Mouse (Mus musculus): Measurements from ENCODE around the gene Dnah7a. TPM values are rescaled to one million over a fixed set of nuclear protein-coding genes. Genes with fewer than 3 reads are reported as not detected.
"Not testable (repeated sequence)": the region's sequence is repeated elsewhere in the genome, so short reads cannot be mapped to it uniquely, and the experiment has no call there.

Dnah7a gene
- not detected for total RNA-seq (2021)
- long read RNA-seq, experiment 1: 0 reads
- long read RNA-seq, experiment 2: 0 reads

DNA sequence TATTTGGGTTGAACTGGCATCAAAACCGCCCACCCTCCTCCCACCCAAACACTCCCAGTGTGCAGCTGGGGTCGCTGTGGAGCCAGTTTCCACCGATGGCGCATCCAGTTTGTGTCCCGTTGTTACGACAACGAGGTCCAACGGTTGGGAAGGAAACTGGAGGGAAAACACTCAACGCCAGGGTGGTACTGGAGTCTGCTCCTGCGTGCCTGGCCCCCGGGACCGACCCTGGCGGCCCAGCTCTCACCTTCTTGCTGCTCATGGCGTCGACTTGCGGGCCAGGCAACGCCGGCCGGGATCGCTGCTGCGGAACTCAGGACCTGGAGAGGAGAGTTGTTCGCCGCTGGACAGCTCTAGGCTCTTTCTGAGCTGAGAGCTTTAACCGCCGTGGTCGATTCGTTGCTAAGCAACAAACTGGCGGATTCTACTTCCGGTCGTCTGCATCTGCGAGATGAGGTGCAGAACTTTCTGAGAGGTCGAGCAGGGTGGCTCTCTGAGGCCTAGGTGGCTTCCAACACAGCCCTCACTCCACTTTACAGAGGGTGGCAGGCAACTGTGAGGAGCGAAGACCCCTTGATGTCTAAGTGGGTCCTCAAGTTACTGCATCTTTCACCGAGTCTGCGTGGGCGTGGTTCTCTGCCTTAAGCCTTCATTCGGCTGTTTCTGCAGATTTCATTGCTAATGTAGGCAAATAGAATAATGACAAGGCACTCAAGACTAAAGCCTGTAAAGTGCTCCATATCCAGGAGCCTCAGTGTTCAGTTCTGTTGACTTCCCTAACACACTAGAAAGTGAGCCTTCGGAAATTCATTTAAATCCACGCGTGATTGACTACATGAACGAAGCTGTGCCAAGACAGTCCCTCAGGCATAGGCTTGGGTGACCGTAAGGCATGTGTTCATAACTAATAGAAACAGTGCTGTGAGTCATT lies at the start of gene Dnah7a:
TSS of gene Dnah7a (minus strand) at position 354 of the 931 bp plus-strand sequence.
- peak; percentile 13 for DNase-seq
- intact Hi-C loops (cut with DNase I; ENCODE audit: low total_unique reads): no loop called here

DNA sequence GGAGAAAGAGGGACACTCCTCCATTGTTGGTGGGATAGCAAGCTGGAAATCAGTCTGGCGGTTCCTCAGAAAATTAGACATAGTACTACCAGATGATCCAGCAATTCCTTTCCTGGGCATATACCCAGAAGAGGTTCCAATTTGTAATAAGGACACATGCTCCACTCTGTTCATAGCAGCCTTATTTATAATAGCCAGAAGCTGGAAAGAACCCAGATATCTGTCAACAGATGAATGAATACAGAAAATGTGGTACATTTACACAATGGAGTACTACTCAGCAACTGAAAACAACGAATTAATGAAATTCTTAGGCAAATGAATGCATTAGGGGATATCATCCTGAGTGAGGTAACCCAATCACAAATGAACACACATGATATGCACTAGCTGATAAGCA lies 46.9 kb upstream of the Dnah7a start:
- intact Hi-C loops (cut with DNase I; ENCODE audit: low total_unique reads); DNase-seq: not testable (repeated sequence)

DNA sequence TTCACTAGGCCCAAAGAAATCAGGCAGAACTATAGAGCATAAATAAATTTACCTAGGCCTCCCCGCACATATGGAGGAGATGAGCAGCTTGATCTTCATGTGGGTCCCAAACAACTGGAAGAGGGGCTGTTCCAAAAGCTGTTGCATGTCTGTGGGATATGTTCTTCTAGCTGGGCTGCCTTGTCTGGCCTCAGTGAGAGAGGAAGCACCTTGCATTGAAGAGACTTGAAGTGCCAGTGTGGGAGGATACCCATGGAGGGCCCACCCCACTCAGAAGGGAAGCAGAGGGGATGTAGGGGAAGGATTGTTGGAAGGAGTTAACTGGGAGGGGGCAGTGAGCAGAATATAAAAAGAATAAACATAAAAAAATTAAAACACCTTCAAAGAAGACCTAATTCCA lies 44.6 kb upstream of the Dnah7a start:
- intact Hi-C loops (cut with DNase I; ENCODE audit: low total_unique reads): no loop called here

DNA sequence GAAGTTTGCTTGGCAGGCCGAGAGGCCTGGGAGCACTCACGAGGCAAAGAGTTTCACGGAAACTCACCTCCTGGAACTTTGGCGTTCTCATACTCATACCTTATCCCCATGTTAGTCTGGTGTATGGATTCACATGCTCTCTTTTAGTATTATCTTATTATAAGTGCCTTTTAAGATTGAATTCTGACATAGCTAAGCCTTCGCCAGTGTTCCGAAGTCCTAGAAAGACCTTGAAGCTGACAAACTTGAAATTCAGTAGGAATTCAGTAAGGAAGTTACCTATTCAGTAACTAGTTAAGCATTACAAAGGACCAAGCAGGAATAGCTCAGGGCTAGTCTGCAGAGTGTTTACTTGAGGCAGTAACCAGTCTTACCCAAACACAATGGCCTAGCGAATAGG lies 44.1 kb upstream of the Dnah7a start:
- DNase-seq; intact Hi-C loops (cut with DNase I; ENCODE audit: low total_unique reads): not testable (repeated sequence)

More for the DNA sequence above, 44.6 kb upstream of the Dnah7a start:
- DNase-seq: no peak

DNA sequence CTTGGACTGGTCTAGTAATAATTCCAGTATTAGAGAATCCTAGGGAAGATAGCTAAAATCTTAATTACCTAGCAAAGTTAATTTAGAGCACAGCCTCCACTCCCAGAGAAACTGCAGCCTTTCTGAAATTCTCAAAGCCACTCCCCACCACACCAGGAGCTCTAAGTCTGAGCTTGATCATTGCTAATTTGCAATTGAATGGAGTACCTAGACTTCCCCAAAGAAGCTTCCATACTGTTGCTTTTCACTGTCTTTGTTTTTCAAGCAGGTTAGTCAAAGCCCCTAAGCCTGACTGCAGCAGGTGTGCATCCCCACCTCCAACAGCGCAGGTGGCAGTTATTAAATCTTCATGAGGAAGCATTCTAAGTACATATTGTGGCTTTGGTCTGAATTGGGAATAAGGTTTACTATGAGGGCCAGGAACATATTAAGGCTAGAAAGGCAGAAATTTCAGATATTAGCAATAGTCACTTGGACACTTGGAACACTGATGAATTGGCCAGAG lies 43.3 kb upstream of the Dnah7a start:
- DNase-seq; intact Hi-C loops (cut with DNase I; ENCODE audit: low total_unique reads): not testable (repeated sequence)

DNA sequence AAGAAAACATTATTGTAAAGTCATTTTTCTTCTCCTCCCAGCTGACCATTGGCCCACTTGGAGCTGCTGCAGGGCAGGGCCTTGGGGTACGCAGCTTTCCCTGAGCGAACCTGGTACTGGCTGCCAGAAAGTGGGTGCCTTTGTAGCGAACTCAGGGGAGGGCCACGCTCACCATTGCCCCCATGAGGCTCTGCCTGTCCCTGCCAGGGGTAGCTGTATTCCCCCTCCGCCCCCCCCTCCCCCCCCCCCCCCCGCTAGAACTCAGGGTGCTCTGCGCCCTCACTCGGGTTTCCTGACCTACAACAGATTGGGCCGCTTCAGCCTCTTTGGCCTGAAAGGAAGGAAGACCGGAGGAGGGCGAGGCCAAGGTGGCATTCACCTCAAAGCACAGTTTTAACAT lies 42.0 kb upstream of the Dnah7a start:
- no peak for DNase-seq
- intact Hi-C loops (cut with DNase I; ENCODE audit: low total_unique reads): no loop called here

DNA sequence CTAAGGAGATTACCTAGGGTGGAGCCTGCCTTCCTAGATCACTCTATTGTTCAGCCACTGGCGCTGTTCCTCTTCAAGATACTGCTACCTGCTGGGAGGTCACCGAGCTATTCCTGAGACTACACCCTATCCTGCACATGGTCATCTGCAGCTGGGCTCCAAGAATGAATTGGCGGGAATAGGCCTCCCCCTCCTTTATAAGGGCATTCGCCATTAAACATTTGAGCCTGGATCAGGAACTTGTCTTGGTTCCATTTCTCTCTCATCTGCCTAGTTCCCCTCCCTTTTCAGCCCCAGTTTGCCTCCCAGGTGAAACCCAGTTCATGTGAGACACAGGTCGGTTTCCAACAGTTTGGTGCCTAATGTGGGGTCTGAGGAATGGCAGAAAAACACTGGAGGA lies 39.4 kb upstream of the Dnah7a start:
- intact Hi-C loops (cut with DNase I; ENCODE audit: low total_unique reads): no loop called here
- no peak for DNase-seq

DNA sequence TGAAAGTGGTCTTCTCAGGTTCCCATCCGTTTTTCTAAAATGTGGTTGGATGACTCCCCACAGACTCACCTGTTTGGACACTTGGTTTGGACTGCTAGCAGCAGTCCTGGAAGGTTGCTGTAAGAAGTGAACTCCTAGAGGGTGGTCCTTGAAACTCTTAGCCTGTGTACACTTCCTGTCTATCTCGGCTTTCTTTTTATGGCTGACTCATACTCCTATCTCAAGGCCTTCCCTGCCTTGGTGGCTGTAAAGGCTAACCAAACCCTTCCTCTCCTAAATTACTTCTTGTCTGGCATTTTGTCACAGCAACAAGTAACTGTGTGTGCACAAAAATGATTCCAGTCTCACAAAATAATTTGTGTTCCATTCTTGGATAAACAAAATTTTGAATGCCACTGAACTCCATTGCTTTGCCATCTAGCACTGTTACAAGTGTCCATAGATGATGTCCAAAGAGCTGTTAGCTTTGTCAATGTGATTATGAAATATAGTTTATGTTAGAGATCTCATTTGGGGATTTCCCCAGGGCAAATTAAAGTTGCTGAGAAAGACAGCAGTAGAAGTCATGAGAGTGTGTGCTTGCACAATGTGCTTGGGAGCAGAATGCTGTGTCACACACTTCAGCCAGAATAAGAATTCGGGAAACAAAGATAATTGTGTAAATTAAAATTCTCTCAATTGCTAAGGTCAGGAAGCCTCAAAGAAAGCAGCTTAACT lies 35.3 kb upstream of the Dnah7a start:
- intact Hi-C loops (cut with DNase I; ENCODE audit: low total_unique reads): no loop called here
- no peak for DNase-seq

DNA sequence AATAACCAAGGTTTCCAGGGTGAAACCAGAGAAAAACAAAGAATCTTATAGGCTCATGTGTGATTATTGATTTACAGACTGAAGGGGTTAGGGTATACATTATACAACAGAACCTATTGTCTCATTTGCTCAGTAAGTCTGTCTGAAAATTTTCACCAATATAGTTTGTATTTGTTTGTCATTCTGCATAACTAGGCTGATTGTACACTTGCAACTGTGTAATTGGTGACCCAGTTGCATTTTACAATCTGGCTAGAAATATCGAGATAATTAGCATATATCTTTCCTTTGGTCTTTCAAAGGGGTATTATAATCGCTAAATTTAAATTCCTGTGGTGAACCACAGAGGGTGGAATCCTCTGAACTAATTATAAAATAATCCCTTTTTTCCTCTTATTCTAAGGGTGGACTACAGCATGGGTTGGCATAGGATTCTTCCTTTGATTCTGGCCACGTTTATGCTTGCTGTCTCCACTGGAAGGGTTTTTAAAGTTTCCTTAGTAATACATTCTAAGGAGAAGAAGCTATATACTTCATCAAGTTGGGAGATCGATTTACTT lies 34.3 kb upstream of the Dnah7a start:
- DNase-seq: no peak
- intact Hi-C loops (cut with DNase I; ENCODE audit: low total_unique reads): no loop called here

DNA sequence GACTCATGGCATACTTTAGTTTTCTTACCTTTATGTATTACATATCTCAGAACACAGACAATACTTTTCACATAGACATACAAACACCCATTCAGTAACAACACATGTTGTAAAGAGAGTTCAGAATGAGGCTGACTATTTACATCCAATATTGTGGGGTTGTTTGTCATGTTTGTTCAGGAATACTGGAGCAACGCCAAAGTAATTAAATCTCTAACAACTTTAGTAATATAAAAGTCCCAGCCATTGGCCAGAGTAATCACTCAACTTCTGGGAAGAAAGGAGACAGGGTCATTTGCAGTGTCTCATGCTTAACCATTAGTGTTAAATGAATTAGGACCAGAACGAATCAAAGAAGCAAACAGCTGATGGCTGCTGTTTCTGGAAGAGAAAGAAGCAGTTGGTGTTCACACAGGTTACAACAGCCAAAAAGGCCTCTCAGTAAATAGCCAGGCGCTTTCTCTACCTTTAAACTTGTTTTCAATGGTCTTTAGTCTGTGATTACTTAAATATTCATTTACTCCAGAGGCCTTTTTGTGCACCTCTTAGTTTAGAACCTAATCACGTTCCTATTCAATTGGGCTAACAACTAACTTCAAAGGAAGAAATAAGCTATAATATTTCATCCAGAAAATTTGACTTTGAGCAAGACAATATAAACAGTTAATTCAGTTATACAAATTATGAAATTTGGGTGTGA lies 33.6 kb upstream of the Dnah7a start:
- intact Hi-C loops (cut with DNase I; ENCODE audit: low total_unique reads): not testable (repeated sequence)

DNA sequence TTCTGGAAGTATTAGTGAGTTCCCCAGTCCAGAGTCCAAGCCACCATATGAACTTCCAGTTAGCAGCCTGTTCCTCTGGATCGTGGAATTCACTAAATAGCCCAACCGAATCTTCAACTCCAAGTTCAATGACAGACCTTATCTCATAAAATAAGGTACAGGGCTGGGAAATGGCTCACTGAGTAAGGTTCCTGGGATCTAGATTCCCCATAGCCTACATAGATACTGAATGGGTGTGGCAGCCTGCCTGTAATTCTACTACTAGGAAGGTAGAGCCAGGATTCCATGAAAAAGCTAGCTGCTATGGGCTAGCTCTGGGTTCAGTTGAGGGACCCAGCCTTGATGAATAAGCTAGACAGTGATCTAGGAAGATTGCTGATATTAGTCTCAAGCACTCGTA lies 30.0 kb upstream of the Dnah7a start:
- intact Hi-C loops (cut with DNase I; ENCODE audit: low total_unique reads): no loop called here
- no peak for DNase-seq

More for the DNA sequence above, 33.6 kb upstream of the Dnah7a start:
- DNase-seq: not testable (repeated sequence)

DNA sequence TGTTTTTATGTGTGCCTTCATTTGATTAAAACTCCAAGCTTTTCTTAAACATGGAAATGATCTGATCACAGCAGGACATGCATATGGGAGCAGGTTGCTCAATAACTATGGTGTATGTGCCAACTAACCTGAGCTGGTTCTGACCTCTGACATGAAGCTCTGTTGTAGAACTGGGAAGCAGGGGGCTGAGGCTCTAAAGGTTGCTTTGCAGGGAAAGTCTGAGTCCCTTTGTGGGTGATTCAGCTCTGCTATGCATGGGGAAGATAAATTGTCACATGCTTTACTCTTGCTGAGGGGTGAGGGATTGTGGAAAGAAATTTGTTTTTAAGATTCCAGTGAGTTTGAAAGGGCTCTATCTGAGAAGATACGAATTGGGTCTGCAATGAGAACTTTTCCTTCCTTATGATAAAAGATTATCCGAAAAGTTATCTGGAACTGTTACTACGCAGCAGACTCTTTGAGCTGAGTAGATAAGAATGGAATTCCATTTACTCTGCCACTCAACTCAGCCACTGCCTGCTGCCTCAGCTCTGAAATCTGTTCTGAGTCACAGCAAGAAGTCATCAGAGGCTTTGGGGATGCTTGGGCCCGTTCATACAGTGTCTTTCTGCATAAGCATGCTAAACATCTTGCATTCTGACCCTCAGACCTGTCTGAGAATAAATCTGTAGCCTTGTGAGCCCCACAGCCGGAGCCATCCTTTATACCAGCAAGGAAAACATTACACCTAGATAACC lies 22.1 kb upstream of the Dnah7a start:
- DNase-seq: no peak
- intact Hi-C loops (cut with DNase I; ENCODE audit: low total_unique reads): no loop called here

DNA sequence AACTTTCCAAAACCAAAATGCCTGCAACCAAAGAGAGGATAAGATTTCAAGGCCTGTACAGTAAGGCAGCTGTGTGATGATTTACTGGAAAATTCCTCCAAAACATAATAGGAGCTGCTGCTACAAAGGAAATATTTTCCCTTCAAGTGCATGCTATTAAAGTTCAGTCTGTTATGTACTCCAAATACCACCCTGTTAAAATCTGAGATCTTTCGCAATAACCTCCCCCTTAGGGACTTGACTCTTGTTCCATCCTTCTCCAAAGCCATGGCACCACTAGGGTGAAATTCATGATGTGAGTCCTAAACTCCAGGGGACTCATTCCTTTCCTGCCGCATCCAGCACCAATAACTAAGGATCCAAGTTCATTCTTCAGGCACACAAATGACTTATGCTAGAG lies 20.3 kb upstream of the Dnah7a start:
- intact Hi-C loops (cut with DNase I; ENCODE audit: low total_unique reads): no loop called here
- no peak for DNase-seq

DNA sequence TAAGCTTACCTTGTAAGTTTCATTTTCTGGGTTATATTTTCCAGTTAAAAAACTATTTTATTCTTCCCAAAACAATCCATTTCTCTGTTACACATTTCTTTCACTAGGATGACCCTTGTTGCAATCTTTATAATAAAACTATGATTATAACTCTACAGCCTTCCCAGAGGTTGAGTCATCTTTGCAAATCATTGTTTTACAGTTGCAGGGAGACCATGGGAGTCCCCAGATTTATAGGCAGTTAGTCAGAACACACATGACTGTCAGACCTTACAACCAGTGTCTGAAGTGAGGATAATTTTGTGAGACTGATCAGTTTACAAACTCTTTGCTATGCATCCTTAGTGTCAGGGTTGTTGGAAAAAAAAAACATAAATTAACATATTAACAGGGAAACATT lies 14.8 kb upstream of the Dnah7a start:
- no peak for DNase-seq
- intact Hi-C loops (cut with DNase I; ENCODE audit: low total_unique reads): loop anchor here (5.0 kb wide), 1 partner anchor 171 kb away; no protein-coding TSS in a partner anchor

DNA sequence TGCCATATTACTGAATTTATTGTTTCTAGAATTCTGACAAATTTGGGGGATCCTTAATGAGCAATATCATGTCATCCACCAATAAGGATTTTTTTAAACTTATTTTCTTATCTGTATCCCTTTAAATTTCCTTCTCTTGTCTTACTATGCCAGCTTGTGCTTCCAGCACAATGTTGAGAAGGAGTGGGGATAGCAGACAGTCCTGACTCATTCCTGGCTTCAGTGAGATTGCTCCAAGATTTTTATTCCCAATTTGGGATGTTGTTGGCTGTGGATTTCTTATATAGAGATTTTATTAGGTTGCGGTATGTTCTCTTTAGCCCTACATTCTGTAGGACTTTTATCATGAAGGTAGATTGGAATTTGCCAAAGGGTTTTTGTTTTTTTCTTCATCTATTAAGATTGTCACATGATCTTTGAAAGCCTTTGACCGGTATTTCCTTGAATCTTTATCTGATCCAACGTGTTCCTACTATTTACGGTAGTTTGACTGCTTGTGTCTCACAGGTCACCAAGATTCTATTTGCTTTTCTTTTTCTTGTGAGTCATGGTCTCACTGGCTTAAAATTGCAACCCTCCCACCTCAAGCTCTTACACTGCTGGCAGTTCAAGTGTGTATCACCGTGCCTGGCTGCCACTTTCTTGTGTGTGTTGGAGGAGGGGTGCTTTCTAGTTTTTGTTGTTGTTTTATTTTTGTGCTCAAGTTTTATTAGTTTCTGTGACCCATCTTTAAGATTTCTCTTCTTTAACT lies 14.2 kb upstream of the Dnah7a start:
- intact Hi-C loops (cut with DNase I; ENCODE audit: low total_unique reads): loop anchor here (5.0 kb wide), 1 partner anchor 172 kb away; no protein-coding TSS in a partner anchor
- no peak for DNase-seq

DNA sequence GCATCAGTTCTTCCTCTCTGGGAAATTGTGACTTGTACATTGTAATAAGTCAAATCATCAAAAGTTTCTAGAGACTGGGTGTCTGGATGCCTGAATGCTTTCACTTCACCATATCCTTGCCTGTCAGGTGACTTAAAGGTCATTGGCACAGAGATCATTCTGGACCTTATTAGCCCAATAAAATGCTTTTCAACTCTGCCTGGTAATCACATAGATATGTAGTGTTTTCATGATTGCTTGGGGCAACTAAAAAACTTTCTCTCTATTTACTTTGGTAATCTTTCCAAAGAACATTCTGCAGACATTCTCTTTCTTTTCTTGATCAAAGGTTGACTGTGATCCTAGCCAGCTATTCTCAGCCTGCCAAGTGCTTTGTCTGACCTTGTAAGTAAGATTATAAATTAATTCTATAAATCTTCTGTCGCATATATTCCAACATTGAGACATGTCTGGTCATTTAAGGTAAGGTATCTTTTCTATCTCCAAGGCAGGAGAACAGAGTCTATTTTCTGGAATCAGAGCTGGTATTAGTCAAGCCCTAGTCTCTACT lies 9.5 kb upstream of the Dnah7a start:
- DNase-seq: no peak
- intact Hi-C loops (cut with DNase I; ENCODE audit: low total_unique reads): no loop called here

DNA sequence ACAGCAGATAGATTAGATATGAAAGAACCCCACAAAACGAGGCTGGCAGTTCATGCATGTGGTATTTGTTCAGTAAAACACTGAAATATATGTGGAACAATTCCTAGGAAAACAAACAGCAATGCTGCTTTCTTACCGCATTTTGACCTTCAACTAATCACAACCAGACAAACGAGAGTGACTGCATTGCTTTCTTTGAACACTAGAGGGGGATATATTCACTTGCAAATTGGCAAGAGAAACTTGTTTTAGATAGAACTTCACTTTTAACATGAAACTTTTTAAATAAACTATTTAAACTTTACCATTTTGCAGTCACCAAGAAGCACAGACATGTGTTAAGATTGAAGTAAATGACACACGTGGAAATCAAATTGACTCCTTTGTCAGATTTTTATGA lies 8.9 kb upstream of the Dnah7a start:
- intact Hi-C loops (cut with DNase I; ENCODE audit: low total_unique reads): no loop called here
- DNase-seq: no peak

DNA sequence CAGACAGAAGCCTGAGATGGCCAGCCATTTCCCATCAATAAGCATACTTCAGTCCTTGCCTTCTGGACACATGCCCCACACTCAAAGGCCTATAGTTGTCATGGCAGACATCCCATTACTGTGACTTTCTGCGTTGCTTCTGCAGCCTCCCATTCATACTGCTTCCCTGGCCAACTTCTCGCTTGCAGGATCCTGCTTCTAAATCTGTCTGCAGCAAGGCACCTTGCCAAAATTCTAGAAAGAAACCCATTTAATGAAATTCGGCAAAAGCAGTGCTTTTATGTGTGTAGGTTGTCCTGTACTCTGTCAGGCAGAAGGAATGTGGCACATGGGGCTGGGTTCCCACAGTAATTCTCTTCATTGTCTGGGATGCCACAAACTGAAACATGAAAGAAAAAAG lies 6.8 kb upstream of the Dnah7a start:
- DNase-seq; intact Hi-C loops (cut with DNase I; ENCODE audit: low total_unique reads): not testable (repeated sequence)
